Mouse (Mus musculus): ENCODE measurements around the gene 6430550D23Rik.
A peak's percentile ranks its signal among the peaks of the same experiment; 100 is the strongest.
"Not testable (repeated sequence)": the region's sequence is repeated elsewhere in the genome, so short reads cannot be mapped to it uniquely, and the experiment has no call there.

Gene 6430550D23Rik

DNA sequence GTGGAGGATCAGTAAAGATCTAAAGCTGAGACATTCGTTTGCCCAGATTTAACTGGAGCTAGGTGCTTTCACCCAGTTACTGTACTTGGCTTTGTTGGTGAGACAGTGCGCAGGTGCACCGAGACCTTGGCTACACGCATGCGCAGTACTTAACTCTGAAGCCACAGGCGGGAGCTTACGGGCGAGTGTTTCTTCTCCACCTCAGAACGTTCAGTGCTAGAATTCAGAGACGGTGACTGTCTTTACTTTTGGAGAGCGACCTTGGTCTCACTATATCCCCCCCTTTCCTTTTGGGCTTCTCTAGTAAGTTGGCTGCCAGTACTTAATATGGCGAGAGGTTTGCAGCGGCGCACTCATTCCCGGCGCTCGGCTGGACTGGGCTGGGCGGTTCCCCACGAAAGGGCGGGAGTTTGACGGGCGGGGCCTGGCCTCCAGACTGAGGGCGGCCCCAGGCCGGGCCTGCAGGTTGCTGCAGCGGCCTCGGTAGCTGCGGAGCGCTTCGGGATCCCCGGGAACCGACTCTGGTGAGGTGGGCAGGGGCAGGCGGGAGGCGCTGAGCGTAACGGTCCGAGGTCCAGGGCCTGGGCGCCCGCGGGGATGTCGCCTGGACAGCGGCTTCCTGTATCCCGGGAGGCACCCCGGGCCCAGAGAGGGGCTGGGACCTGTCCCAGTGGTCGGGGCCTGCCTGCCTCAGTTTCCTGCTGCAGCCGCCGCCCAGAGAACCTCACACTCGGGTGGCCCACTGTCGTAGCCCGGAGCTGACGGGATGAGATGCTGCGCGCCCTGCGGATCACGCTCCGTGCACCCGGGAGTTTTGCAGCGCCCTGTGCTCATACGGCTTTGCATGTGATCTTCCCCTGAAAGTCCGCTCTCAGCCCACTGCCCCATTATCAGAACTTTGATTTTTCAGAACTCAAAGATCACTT lies 51.4 kb downstream of the 6430550D23Rik start, which contains the start of gene Cep250:
Cep250 (plus strand) TSS at position 325 of the 926 bp plus-strand sequence.
- DNase-seq (ENCODE audit: low spot score in 2 of 2) = peak; percentile 83 to 94

DNA sequence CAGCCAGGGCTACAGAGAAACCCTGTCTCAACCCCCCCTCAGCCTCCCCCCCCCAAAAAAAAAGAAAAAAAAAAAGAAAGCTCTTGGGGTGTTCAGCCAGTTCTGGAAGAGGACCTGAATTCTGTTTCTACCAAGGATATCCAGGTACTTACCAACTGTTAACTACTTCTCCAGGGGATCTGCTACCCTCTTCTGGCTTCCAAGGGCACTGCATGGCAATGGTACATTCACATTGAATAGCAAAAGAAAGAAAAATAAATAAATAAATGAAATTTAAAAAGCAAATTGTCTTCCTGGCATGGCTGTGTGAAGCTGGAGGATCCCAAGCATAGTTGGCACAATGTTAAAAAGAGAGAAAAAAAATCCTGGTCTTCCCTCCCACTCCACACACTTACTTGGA lies 55.8 kb downstream of the 6430550D23Rik start:
- peak in 1 of 2 experiments; percentile 71 for DNase-seq (ENCODE audit: low spot score in 2 of 2)

- no peak for DNase-seq (ENCODE audit: low spot score in 2 of 2)
Measured at GRCm38 (mm10) chr2:155949362-155949761, 58.4 kb downstream of the 6430550D23Rik start.

DNA sequence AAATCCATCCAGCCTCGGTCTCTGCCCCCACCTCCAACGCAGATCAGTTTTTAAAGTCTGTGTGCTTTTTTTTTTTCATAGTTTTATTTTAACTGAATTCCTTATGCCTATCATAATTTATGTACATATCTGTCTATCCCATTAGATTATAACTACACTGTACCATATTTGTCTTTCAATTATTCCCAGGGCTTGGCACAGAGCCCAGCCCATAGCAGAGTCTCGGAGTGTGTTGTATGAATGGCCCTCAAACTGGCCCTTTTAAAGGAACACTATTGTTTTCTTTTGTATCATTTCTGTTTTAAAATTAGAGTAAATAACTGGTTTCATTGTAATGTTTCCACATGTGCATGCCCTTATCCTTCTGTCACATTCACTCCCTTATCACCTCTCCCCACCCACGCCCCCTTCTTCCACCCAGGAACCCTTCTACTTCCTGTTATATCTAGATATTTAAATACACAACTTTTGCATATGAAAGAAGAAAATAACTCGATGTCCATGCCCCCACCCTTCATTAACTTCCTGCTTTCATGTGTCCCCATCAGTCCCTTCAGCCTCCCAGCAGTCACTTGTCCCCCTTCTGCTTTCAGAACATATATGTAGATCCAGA lies 60.3 kb downstream of the 6430550D23Rik start:
- peak in 1 of 2 experiments; percentile 39 for DNase-seq (ENCODE audit: low spot score in 2 of 2)

DNA sequence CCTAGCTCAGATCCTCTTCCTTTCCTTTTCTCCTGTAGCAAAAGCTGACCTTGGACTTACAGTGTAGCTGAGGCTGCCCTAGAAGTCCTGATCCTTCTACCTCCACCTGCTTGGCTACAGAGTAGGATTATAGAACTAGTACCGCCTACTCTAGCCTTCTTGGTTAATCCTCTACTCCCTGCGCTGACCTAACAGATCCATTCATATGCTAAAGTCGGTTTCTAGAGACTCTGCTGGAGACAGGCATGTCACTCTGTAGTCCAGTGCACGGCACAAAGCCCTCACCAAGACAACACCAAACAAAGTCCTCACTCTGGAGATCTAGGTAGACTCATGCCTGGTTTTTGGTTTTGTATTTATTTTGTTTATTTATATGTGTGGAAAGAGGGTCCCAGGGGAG lies 61.3 kb downstream of the 6430550D23Rik start:
- no peak for DNase-seq (ENCODE audit: low spot score in 2 of 2)

- DNase-seq (ENCODE audit: low spot score in 2 of 2) = peak; percentile 71 to 88
Measured at GRCm38 (mm10) chr2:155946069-155946468, 61.7 kb downstream of the 6430550D23Rik start.

DNA sequence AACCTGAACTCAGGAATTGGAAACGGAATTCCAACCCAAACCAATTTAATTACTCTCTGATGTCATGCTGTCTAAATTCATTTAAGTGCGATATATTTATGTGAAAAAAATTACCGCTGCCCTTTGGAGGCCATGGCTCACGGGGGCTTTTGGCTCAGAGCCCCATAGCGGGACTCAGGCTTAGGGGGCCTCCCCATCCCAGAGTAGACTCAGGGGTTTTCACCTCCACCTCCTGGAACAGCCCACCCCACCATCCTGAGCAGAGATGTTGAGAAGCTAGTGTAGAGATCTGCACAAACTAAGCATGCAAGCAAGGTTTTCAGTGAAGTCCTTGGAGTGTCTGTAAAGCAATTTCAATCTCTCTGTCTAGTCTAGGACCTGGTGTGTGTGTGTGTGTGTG lies 62.2 kb downstream of the 6430550D23Rik start:
- DNase-seq (ENCODE audit: low spot score in 2 of 2) = no peak

GRCm38 (mm10) chr2:155945124-155945523 lies 62.7 kb downstream of the 6430550D23Rik start, which contains the start of gene Gdf5:
TSS of gene Gdf5 (minus strand) at chr2:155945367.
- DNase-seq (ENCODE audit: low spot score in 2 of 2) = no peak

GRCm38 (mm10) chr2:155944685-155945084 lies 63.1 kb downstream of the 6430550D23Rik start:
- DNase-seq (ENCODE audit: low spot score in 2 of 2) = no peak

DNA sequence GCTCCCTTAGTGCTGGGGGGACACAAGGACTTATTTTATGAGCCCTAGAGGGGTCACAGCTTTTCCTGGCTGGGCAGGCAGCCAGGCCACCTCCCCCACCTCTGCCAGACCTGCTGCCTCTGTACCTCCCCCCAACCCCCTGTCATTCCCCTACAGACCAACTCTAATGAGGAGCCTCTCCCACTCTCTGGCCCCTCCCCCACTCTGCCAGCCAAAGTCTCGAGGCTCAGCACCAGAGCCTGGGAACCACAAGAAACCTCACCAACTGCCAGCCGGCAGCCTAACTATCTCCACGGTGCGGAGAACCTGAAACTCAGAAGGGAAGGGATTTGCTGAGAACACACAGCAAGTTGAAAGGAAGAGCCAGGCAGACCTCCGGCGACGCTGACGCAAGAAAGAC lies 64.3 kb downstream of the 6430550D23Rik start:
- no peak for DNase-seq (ENCODE audit: low spot score in 2 of 2)

DNA sequence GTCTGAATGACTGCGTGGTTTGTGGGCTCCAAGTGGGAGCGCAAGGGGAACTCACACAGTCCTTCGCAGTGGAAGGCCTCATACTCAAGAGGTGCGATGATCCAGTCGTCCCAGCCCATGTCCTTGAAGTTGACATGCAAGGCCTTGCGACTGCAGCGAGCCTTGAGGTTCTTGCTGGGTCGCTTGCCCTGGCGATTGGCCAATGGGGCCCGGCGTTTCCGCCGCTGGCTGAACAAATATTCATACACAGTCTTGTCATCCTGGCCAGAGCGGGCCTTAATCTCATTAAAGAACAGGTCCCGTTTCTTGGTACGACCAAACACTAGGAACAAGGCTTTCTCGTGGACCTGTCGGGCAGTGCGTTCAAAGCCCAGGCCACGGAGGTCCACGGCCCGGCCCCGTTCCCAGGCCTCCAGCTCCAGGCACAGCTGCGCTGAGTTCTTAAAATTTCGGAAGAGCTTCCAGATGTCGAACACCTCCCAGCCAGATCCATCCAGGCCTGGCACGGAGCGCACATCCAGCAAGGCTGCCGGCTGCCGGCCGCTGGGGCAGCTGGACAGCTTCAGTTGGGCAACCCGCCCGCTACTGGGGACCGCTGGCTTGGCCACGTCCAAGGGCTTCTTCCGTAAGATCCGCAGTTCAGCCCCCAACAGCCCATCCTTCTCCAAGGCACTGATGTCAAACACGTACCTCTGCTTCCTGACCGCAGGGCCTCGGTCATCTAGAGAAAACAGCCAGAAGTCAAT lies 65.9 kb downstream of the 6430550D23Rik start:
- no peak for DNase-seq (ENCODE audit: low spot score in 2 of 2)

- DNase-seq (ENCODE audit: low spot score in 2 of 2) = no peak
Measured at GRCm38 (mm10) chr2:155940681-155941080, 67.1 kb downstream of the 6430550D23Rik start, which contains the start of gene Gm15557. TSS of gene Gm15557 (plus strand) at chr2:155940728.

DNA sequence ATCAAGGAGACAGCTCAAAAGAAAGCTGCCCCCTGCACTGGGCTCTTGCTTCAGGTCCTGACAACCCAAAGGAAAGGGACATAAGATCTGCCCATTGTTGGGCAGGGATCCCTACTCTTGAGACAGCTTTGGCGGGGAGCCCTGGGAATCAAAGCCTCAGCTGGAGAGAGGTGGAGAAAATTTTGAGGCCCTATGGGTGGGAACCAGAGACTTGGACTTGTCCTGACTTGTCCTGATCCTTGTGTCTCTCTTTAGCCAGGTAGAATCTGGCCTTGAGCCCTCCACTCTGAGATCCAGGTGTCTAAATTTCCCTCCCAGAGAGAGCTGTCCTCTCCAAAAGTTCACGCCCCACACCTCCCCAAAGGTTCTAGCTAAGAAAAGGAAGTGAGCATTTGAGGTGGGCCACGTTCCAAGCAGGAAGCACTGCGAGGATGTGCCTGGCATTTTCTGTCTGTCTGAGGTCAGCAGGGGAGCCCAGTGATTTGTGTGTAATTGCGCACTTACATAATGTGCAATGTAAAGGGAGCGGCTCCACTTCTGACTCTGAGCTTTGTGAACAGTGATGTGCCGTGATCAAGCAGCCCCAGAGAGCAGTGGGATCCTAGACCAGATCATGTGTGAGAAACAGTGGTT lies 67.8 kb downstream of the 6430550D23Rik start:
- DNase-seq (ENCODE audit: low spot score in 2 of 2) = no peak

GRCm38 (mm10) chr2:155929531-155930442 lies 78.0 kb downstream of the 6430550D23Rik start, which contains the start of gene Uqcc1:
TSS of gene Uqcc1 (minus strand) at chr2:155930310.
- peak; percentile 76 to 89 for DNase-seq (ENCODE audit: low spot score in 2 of 2)

- DNase-seq (ENCODE audit: low spot score in 2 of 2) = no peak
Measured at GRCm38 (mm10) chr2:155928711-155929345, 78.9 kb downstream of the 6430550D23Rik start.

- DNase-seq (ENCODE audit: low spot score in 2 of 2) = not testable (repeated sequence)
Measured at GRCm38 (mm10) chr2:155925213-155925612, 82.6 kb downstream of the 6430550D23Rik start.
